12 mouse cellular contexts compared by ENCODE assay signal in genomic region chr6:30167192-30167591, GRCm38 (mm10).
A peak's percentile ranks its signal among the peaks of the same experiment; 100 is the strongest.
DNase-seq lines count a peak whose midpoint lies in the region; ATAC-seq lines count a peak whose summit lies in the region.
"Had no signal": no experiment of that assay in that cellular context is flagged by ENCODE, and none has a peak within 500 bp of the region (broad histone marks: within the 10 kb centered on the region; RNA-seq: fewer than 3 reads in every experiment).

No protein-coding gene starts in this region.

- peaks cover 33% of the 10 kb centered on the region for H3K4me1 ChIP-seq in heart, embryonic 10.5 days
- H3K4me1 ChIP-seq in heart, embryonic 12.5 days (replicated peaks): peaks cover 18% of the 10 kb centered on the region
- 0 out of 2 replicates have a peak, but pooled peaks cover 5% of the 10 kb centered on the region for H3K4me1 ChIP-seq in midbrain, embryonic 15.5 days

- no peaks in the 10 kb centered on the region for H3K9me3 ChIP-seq in heart, embryonic 10.5 days
- H3K9me3 ChIP-seq in heart, embryonic 12.5 days (replicated peaks): no peaks in the 10 kb centered on the region
- no peaks in the 10 kb centered on the region for H3K9me3 ChIP-seq in midbrain, embryonic 15.5 days
- H3K9me3 ChIP-seq: liver, embryonic 13.5 days had no signal

- H3K27ac ChIP-seq in heart, embryonic 10.5 days: 0 out of 2 replicates have a peak overlapping the region, but pooled peaks have one; percentile 32
- no peak overlapping the region for H3K27ac ChIP-seq in heart, embryonic 12.5 days (ENCODE audit: poor library complexity, severe bottlenecking)
- no peak overlapping the region for H3K27ac ChIP-seq in midbrain, embryonic 15.5 days
- H3K27ac ChIP-seq: liver, embryonic 13.5 days had no signal

- 28% methylated on average over 11 of the region's 11 CpGs for WGBS in heart, embryonic 10.5 days
- WGBS in heart, embryonic 12.5 days: 29% methylated on average over 11 of the region's 11 CpGs
- WGBS in midbrain, embryonic 15.5 days: 10% methylated on average over 11 of the region's 11 CpGs

- no peaks in the 10 kb centered on the region for H3K36me3 ChIP-seq in heart, embryonic 10.5 days
- no peaks in the 10 kb centered on the region for H3K36me3 ChIP-seq in heart, embryonic 12.5 days
- no peaks in the 10 kb centered on the region for H3K36me3 ChIP-seq in midbrain, embryonic 15.5 days (replicated peaks)
- H3K36me3 ChIP-seq: liver, embryonic 13.5 days had no signal

- DNase-seq in heart, embryonic 10.5 days (ENCODE audit: low spot score): no peak
- peak; percentile 89 for DNase-seq in ES-CJ7 (ENCODE audit: low read depth, low spot score)
- DNase-seq in embryo, embryonic 9.5 days (ENCODE audit: extremely low spot score): peak; percentile 44
- no peak for DNase-seq in ovary, postnatal 10 days (ENCODE audit: low spot score)
- no peak for DNase-seq in layer of hippocampus, adult 11-12 months (ENCODE audit: low spot score)
- DNase-seq: heart, adult 18-20 months; kidney, adult 9 months; liver, embryonic 13.5 days; lung, postnatal 36 days had no signal

- peaks cover 71% of the 10 kb centered on the region for H3K27me3 ChIP-seq in heart, embryonic 10.5 days (ENCODE audit: insufficient read depth, poor library complexity, severe bottlenecking)
- H3K27me3 ChIP-seq in heart, embryonic 12.5 days (replicated peaks): peaks cover 69% of the 10 kb centered on the region
- peaks cover 40% of the 10 kb centered on the region for H3K27me3 ChIP-seq in midbrain, embryonic 15.5 days (replicated peaks)

- H3K4me2 ChIP-seq in heart, embryonic 12.5 days: no peak overlapping the region
- H3K4me2 ChIP-seq in midbrain, embryonic 15.5 days: no peak overlapping the region
- H3K4me2 ChIP-seq: liver, embryonic 13.5 days had no signal

- no peak for ATAC-seq in heart, embryonic 12.5 days (ENCODE audit: insufficient number of reproducible peaks, low FRiP score)
- peak; percentile 22; the same call in 1 of the 2 replicates for ATAC-seq in midbrain, embryonic 15.5 days (replicated peaks)
- ATAC-seq in megakaryocyte, adult 5-6 weeks (ENCODE audit: poor library complexity, severe bottlenecking): no peak

- no peak overlapping the region for H3K9ac ChIP-seq in heart, embryonic 12.5 days
- H3K9ac ChIP-seq in midbrain, embryonic 15.5 days: no peak overlapping the region
- H3K9ac ChIP-seq: liver, embryonic 13.5 days had no signal

- H3K4me3 ChIP-seq in heart, embryonic 10.5 days: no peak overlapping the region
- no peak overlapping the region for H3K4me3 ChIP-seq in heart, embryonic 12.5 days
- H3K4me3 ChIP-seq in midbrain, embryonic 15.5 days: no peak overlapping the region
- H3K4me3 ChIP-seq: liver, embryonic 13.5 days had no signal

Comparison
In these comparisons a context has a peak if more than half of its experiments do, and no peak if none do; other contexts are left out.
1. DNase-seq: peak in ES-CJ7 (single experiment) and embryo, embryonic 9.5 days (single experiment); none in heart, embryonic 10.5 days (single experiment), ovary, postnatal 10 days (single experiment) and layer of hippocampus, adult 11-12 months (single experiment).